Mouse (Mus musculus): ENCODE measurements at regions not wholly inside any gene's neighbourhood (a gene's known extent, or its start where the extent isn't known, plus 50 kb on each side); places are given as distances from the start of the nearest gene placed in this dataset.
"Not testable (repeated sequence)": the region's sequence is repeated elsewhere in the genome, so short reads cannot be mapped to it uniquely, and the experiment has no call there.

DNA sequence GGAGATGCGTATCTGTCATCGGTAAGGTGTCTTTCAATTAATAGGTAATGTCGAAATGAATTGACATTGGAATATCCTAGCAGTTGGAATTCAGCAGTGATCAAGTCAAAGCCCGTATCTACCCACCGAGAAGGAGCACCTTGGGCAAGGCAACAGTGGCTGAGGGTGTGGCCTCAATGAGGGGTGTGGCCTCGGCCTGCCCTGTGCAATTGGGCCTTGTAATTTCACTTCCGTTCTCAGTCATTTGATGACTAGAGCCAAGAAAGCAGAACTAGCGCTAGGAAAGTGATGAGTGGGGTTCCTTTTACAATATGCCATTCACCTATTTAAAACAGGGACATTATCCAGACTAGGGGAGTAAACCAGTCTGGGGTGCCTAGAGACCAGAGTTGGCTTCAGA is 77.6 kb downstream of the Elovl4 start:
- H3K27ac ChIP-seq (ENCODE audit: low read depth), result no peak overlapping the region
- H3K27me3 ChIP-seq (replicated peaks; ENCODE audit: control insufficient read depth, insufficient read depth, low read length), result no peaks in the 10 kb centered on the region
- H3K36me3 ChIP-seq (ENCODE audit: control insufficient read depth, insufficient read depth, low read length), result no peaks in the 10 kb centered on the region
- ATAC-seq (replicated peaks; ENCODE audit: low FRiP score, low TSS enrichment, low read depth) (no peak), DNase-seq (ENCODE audit: low spot score) (no peak)
- no peak overlapping the region for H3K4me2 ChIP-seq (ENCODE audit: low read length)
- 84% methylated on average over 8 of the region's 8 CpGs for WGBS
- no peak overlapping the region for H3K4me3 ChIP-seq (ENCODE audit: low read depth, low read length)
- H3K4me1 ChIP-seq (replicated peaks; ENCODE audit: control insufficient read depth, insufficient read depth, low read length), result no peaks in the 10 kb centered on the region
- H3K9ac ChIP-seq (ENCODE audit: low read length), result no peak overlapping the region
- H3K9me3 ChIP-seq (ENCODE audit: control insufficient read depth, low read length), result no peaks in the 10 kb centered on the region

DNA sequence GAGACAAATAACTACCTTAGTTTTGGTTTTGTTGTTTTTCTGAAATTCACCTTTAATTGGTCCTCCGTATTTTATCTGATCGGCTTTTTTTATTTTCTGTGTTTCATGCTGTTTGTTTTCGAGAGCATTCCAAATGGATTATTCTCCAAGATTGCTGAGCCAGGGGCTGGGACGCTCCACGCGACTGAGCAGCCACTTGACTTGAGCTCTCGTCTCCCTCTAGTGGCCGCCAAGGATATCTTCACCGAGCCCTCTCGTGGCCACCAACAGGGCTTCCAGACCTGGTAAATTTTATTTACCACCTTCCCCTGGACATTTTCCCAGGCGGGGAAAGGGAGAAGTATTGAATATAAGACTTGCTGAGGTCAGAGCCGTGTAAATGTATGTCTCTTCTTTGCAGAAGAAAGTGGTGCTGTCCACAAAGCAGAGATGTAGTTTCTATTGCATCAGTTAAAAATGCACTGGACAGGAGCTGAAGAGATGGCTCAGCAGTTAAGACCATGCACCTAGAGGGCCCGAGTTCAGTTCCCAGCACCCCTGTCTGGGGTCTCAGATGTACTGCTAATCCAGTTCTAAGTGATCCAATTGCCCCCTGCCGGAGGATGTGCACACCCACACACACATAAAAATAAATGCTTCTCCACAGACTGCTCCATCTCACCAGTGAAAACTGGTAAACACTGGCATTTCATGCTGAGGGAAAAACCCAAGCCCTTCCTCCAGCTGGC is 78.5 kb downstream of the Elovl4 start:
- Histone ChIP-seq H3K9ac (ENCODE audit: low read length) (no peak overlapping the region), H3K9me3 (ENCODE audit: control insufficient read depth, low read length) (no peaks in the 10 kb centered on the region), H3K27ac (ENCODE audit: low read depth) (no peak overlapping the region), H3K36me3 (ENCODE audit: control insufficient read depth, insufficient read depth, low read length) (no peaks in the 10 kb centered on the region), H3K4me2 (ENCODE audit: low read length) (peak overlapping the region; percentile 61), H3K4me1 (replicated peaks; ENCODE audit: control insufficient read depth, insufficient read depth, low read length) (no peaks in the 10 kb centered on the region), H3K27me3 (replicated peaks; ENCODE audit: control insufficient read depth, insufficient read depth, low read length) (no peaks in the 10 kb centered on the region), H3K4me3 (ENCODE audit: low read depth, low read length) (peak overlapping the region; percentile 28)
- peak; percentile 78 for DNase-seq (ENCODE audit: low spot score)
- WGBS, result 11% methylated on average over 14 of the region's 14 CpGs
- ATAC-seq (replicated peaks; ENCODE audit: low FRiP score, low TSS enrichment, low read depth), result peak; percentile 78; the same call in 1 of the 2 replicates

DNA sequence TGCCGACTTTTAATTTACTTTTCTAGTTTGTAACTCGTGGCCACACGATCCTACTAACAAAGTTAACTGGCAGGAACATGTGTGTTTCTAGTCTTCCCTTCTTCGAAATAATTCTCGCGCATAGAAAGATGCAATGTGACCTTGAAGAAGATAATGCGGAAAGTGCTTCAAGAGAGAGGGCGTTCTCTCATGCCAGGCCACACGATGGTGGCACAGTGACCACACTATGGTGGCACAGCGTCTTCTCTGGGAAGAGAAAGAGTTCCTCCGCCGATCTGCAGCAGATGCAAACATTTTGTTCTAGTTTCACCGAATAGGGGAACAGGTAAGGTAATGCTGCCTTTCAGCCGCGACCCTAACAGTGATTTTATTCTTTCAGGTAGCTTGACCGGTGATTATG is 79.1 kb downstream of the Elovl4 start:
- Histone ChIP-seq H3K9ac (ENCODE audit: low read length) (no peak overlapping the region), H3K36me3 (ENCODE audit: control insufficient read depth, insufficient read depth, low read length) (no peaks in the 10 kb centered on the region)
- WGBS, result 48% methylated on average over 16 of the region's 16 CpGs

DNA sequence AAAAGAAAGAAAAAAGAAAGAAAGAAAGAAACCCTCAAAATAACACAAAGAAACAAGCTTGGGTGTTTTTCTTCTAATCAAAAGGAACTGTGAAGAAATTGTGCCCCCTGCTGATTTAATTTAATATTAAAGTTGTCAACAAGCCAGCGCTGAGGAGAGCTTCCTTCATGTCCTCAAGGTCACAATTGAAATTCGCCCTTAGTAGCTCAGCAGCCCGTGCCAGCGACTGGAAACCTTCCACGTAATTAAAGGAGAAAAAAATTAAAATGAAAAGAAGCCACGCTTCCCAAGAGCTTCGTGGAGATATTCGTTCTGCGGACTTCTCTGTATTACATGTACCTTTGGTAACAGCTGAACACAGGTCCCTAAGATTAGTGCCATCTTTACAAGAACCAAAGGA is 80.0 kb downstream of the Elovl4 start:
- H3K4me2 ChIP-seq (ENCODE audit: low read length), result peak overlapping the region; percentile 9; the same call in 1 of the 2 replicates
- H3K9me3 ChIP-seq (ENCODE audit: control insufficient read depth, low read length), result no peaks in the 10 kb centered on the region
- H3K9ac ChIP-seq (ENCODE audit: low read length), result no peak overlapping the region
- no peaks in the 10 kb centered on the region for H3K36me3 ChIP-seq (ENCODE audit: control insufficient read depth, insufficient read depth, low read length)
- no peaks in the 10 kb centered on the region for H3K4me1 ChIP-seq (replicated peaks; ENCODE audit: control insufficient read depth, insufficient read depth, low read length)
- no peak overlapping the region for H3K27ac ChIP-seq (ENCODE audit: low read depth)
- no peaks in the 10 kb centered on the region for H3K27me3 ChIP-seq (replicated peaks; ENCODE audit: control insufficient read depth, insufficient read depth, low read length)
- DNase-seq (ENCODE audit: low spot score), result peak; percentile 51
- ATAC-seq (replicated peaks; ENCODE audit: low FRiP score, low TSS enrichment, low read depth), result no peak
- 59% methylated on average over 9 of the region's 9 CpGs for WGBS
- H3K4me3 ChIP-seq (ENCODE audit: low read depth, low read length), result no peak overlapping the region

More for the DNA sequence above, 79.1 kb downstream of the Elovl4 start:
- H3K4me3 ChIP-seq (ENCODE audit: low read depth, low read length), result peak overlapping the region; percentile 28
- ATAC-seq (replicated peaks; ENCODE audit: low FRiP score, low TSS enrichment, low read depth) (no peak), DNase-seq (ENCODE audit: low spot score) (peak; percentile 63)
- no peaks in the 10 kb centered on the region for H3K27me3 ChIP-seq (replicated peaks; ENCODE audit: control insufficient read depth, insufficient read depth, low read length)
- no peaks in the 10 kb centered on the region for H3K4me1 ChIP-seq (replicated peaks; ENCODE audit: control insufficient read depth, insufficient read depth, low read length)
- H3K27ac ChIP-seq (ENCODE audit: low read depth), result no peak overlapping the region
- H3K9me3 ChIP-seq (ENCODE audit: control insufficient read depth, low read length), result no peaks in the 10 kb centered on the region
- peak overlapping the region; percentile 61 for H3K4me2 ChIP-seq (ENCODE audit: low read length)

DNA sequence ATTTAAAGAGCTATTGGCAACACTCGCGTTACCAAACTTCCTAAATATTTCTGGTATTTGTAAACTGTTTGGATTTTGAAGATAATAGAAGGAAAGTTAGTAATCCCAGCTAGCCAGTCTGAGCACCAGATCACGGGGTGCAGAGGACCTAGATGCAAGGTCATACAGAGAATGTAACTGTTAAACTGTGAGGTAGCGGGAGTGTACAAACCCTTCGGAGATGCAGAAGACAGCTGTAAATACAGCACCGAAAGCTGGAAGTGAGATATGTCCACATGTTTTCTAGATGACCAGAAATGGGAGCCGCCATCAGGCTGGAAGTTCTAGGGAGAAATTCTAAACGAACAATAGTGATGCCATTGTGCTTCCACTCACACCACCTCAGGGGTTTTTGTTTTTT is 80.5 kb downstream of the Elovl4 start:
- no peak for ATAC-seq (replicated peaks; ENCODE audit: low FRiP score, low TSS enrichment, low read depth)
- Histone ChIP-seq H3K4me1 (replicated peaks; ENCODE audit: control insufficient read depth, insufficient read depth, low read length) (no peaks in the 10 kb centered on the region), H3K9me3 (ENCODE audit: control insufficient read depth, low read length) (no peaks in the 10 kb centered on the region), H3K36me3 (ENCODE audit: control insufficient read depth, insufficient read depth, low read length) (no peaks in the 10 kb centered on the region), H3K27me3 (replicated peaks; ENCODE audit: control insufficient read depth, insufficient read depth, low read length) (no peaks in the 10 kb centered on the region), H3K4me2 (ENCODE audit: low read length) (peak overlapping the region; percentile 9; the same call in 1 of the 2 replicates), H3K4me3 (ENCODE audit: low read depth, low read length) (no peak overlapping the region), H3K9ac (ENCODE audit: low read length) (no peak overlapping the region), H3K27ac (ENCODE audit: low read depth) (no peak overlapping the region)
- 37% methylated on average over 8 of the region's 8 CpGs for WGBS
- DNase-seq (ENCODE audit: low spot score), result peak; percentile 51

DNA sequence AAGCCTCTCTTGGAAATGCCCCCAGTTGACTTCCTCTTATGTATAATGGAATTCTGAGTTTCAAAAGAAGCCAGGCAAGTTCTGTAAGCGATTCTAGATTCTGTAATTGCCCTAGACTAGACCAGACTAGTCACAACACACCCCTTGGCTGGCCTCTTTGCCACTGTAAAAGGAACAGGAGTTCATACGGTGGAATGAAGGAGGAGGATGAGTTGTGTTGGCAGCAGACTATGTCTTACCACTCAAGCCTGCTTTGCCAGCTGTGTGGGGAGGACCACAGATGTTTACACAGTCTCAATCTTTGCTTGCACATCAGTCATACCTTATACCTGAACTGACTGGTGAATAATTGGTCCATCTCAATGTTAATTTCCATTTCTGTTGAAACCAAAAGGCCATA is 85.1 kb downstream of the Elovl4 start:
- DNase-seq (ENCODE audit: low spot score) (no peak), ATAC-seq (replicated peaks; ENCODE audit: low FRiP score, low TSS enrichment, low read depth) (no peak)
- H3K36me3 ChIP-seq (ENCODE audit: control insufficient read depth, insufficient read depth, low read length), result no peaks in the 10 kb centered on the region
- H3K4me3 ChIP-seq (ENCODE audit: low read depth, low read length), result no peak overlapping the region
- H3K4me1 ChIP-seq (replicated peaks; ENCODE audit: control insufficient read depth, insufficient read depth, low read length), result no peaks in the 10 kb centered on the region
- H3K9me3 ChIP-seq (ENCODE audit: control insufficient read depth, low read length), result no peaks in the 10 kb centered on the region
- no peak overlapping the region for H3K27ac ChIP-seq (ENCODE audit: low read depth)
- H3K9ac ChIP-seq (ENCODE audit: low read length), result no peak overlapping the region
- no peaks in the 10 kb centered on the region for H3K27me3 ChIP-seq (replicated peaks; ENCODE audit: control insufficient read depth, insufficient read depth, low read length)
- no peak overlapping the region for H3K4me2 ChIP-seq (ENCODE audit: low read length)
- 74% methylated on average over 2 of the region's 2 CpGs for WGBS

DNA sequence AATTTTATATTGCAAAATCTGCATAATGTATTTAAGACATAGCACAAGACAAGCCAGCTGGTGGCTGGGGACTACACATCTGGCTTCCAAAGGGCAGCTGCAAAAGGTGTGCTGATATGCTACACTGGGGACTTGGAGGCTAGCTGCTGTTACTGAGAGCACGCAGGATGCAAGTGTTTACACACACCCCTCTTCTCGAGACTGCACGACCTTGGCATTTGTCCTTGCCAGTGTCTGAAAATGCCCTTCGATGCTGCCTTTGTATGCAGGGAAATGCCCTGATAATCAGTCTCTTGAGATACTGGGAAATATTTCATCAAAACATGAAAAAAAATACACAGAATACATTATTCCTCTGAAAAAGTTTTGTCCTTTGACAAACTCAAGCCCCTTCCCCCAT is 86.3 kb downstream of the Elovl4 start:
- DNase-seq (ENCODE audit: low spot score), result no peak
- no peak overlapping the region for H3K27ac ChIP-seq (ENCODE audit: low read depth)
- no peaks in the 10 kb centered on the region for H3K27me3 ChIP-seq (replicated peaks; ENCODE audit: control insufficient read depth, insufficient read depth, low read length)
- H3K9me3 ChIP-seq (ENCODE audit: control insufficient read depth, low read length), result no peaks in the 10 kb centered on the region
- H3K4me2 ChIP-seq (ENCODE audit: low read length), result no peak overlapping the region
- no peaks in the 10 kb centered on the region for H3K4me1 ChIP-seq (replicated peaks; ENCODE audit: control insufficient read depth, insufficient read depth, low read length)
- ATAC-seq (replicated peaks; ENCODE audit: low FRiP score, low TSS enrichment, low read depth), result no peak
- no peaks in the 10 kb centered on the region for H3K36me3 ChIP-seq (ENCODE audit: control insufficient read depth, insufficient read depth, low read length)
- no peak overlapping the region for H3K4me3 ChIP-seq (ENCODE audit: low read depth, low read length)
- WGBS, result 50% methylated on average over 4 of the region's 4 CpGs
- H3K9ac ChIP-seq (ENCODE audit: low read length), result no peak overlapping the region

DNA sequence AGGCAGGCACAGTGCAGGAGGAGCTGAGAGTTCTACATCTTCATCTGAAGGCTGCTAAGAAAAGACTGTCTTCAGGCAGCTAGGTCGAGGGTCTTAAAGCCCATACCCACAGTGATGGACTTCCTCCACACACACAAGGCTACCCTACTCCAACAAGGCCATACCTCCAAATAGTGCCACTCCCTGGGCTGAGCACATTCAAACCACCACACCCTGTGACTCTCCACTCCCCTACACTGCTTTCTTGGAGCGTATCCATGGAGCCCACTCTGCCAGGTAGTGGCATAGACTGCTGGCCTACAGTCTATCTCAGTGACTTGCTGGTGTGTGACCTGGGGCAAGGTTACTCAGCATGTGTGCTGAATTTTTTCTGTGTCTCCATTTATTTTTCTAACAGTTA is 88.0 kb downstream of the Elovl4 start:
- H3K36me3 ChIP-seq (ENCODE audit: control insufficient read depth, insufficient read depth, low read length); H3K9me3 ChIP-seq (ENCODE audit: control insufficient read depth, low read length); DNase-seq (ENCODE audit: low spot score); H3K4me3 ChIP-seq (ENCODE audit: low read depth, low read length); ATAC-seq (replicated peaks; ENCODE audit: low FRiP score, low TSS enrichment, low read depth); H3K27ac ChIP-seq (ENCODE audit: low read depth); H3K9ac ChIP-seq (ENCODE audit: low read length); H3K27me3 ChIP-seq (replicated peaks; ENCODE audit: control insufficient read depth, insufficient read depth, low read length); H3K4me1 ChIP-seq (replicated peaks; ENCODE audit: control insufficient read depth, insufficient read depth, low read length); H3K4me2 ChIP-seq (ENCODE audit: low read length): not testable (repeated sequence)
- WGBS, result 87% methylated on average over 2 of the region's 2 CpGs

DNA sequence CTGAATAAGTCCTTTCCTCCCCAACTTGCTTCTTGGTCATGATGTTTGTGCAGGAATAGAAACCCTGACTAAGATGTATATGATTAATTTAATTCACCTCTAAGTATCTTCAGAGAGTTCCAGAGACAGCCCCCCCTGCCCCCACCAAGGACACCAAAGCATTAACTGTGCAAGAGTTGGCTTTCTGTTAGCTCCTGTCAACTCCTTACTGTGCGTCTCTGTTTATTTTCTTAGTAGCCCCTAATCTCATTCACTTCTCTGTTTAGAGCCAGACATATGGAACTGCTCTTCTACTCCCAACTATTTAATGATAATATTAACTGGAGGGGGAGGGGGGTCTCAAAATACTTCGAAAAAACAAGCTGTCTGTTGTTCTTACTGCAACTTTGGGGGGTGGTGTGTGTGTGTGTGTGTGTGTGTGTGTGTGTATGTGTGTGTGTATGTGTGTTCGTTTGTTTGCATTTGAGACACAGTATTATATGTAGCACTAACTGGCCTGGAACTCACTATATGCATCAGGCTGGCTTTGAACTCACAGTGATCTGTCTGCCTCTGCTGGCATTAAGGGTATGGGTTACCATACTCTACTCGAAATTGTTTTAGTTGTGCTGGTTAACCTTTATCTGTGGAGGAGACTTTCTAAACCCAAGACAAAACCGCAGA is 89.8 kb downstream of the Elovl4 start:
- DNase-seq (ENCODE audit: low spot score), result no peak
- H3K27me3 ChIP-seq (replicated peaks; ENCODE audit: control insufficient read depth, insufficient read depth, low read length), result no peaks in the 10 kb centered on the region
- 56% methylated on average over 5 of the region's 5 CpGs for WGBS

More for the DNA sequence above, 89.8 kb downstream of the Elovl4 start:
- ATAC-seq (replicated peaks; ENCODE audit: low FRiP score, low TSS enrichment, low read depth), result no peak
- no peaks in the 10 kb centered on the region for H3K4me1 ChIP-seq (replicated peaks; ENCODE audit: control insufficient read depth, insufficient read depth, low read length)
- H3K4me3 ChIP-seq (ENCODE audit: low read depth, low read length), result no peak overlapping the region
- H3K4me2 ChIP-seq (ENCODE audit: low read length), result no peak overlapping the region
- no peaks in the 10 kb centered on the region for H3K9me3 ChIP-seq (ENCODE audit: control insufficient read depth, low read length)
- no peaks in the 10 kb centered on the region for H3K36me3 ChIP-seq (ENCODE audit: control insufficient read depth, insufficient read depth, low read length)
- no peak overlapping the region for H3K27ac ChIP-seq (ENCODE audit: low read depth)
- no peak overlapping the region for H3K9ac ChIP-seq (ENCODE audit: low read length)
